8 mouse cellular contexts compared by ENCODE assay signal in the genomic region with DNA sequence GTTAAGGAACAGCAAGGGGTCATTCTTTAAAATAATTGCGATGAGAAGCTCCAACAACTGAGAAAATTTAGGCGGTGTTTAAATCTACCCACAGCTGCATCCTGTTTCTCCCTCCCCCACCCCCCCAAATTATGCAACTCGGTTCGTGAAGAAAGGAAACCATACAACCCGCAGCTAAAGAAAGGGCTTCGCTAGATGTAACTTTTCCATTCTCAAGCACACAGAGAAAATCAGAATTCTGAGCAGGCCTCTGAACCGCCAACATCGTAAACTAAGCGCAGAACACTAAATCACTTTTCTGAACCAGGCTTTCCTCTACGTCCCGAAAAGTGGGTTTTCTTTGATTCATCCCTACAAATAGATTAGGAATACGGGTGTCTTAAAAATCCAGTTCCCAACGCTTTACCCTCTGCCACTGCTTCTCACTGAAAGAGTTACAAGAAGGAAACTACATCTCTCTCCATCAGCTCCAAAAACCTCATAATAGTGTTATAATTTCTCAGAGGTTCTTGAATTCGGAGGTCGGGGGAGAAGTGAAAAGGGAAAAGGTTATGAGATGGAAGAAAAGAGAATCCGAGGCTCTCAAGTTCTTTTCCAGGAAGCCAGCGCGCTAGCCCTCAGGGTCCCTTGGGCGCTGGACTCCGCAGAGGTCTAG. TPM values are rescaled to one million over a fixed set of nuclear protein-coding genes. Genes with fewer than 3 reads are reported as not detected.
DNase-seq lines count a peak whose midpoint lies in the region; ATAC-seq and TF ChIP-seq lines count a peak whose summit lies in the region.

No protein-coding gene starts in this region.

- H3K27me3 ChIP-seq in kidney, embryonic 16.5 days (ENCODE audit: insufficient read depth, low read length) = no peaks in the 10 kb centered on the region
- H3K27me3 ChIP-seq in G1E (ENCODE audit: insufficient read depth, low read length) = no peaks in the 10 kb centered on the region
- H3K27me3 ChIP-seq in forebrain, embryonic 15.5 days = no peaks in the 10 kb centered on the region
- no peaks in the 10 kb centered on the region for H3K27me3 ChIP-seq in limb, embryonic 12.5 days
- H3K27me3 ChIP-seq in small intestine, adult 2 months (ENCODE audit: control insufficient read depth, insufficient read depth, low read length) = no peaks in the 10 kb centered on the region

- H3K9ac ChIP-seq in kidney, embryonic 16.5 days (replicated peaks; ENCODE audit: low read length) = peak overlapping the region; percentile 88
- H3K9ac ChIP-seq in forebrain, embryonic 15.5 days (replicated peaks) = peak overlapping the region; percentile 65
- H3K9ac ChIP-seq in limb, embryonic 12.5 days (replicated peaks) = peak overlapping the region; percentile 78

- peak overlapping the region; percentile 97; the same call in 1 of the 2 replicates for H3K27ac ChIP-seq in kidney, embryonic 16.5 days (ENCODE audit: low read length)
- no peak overlapping the region for H3K27ac ChIP-seq in forebrain, embryonic 15.5 days (replicated peaks)
- H3K27ac ChIP-seq in limb, embryonic 12.5 days = peak overlapping the region; percentile 30; the same call in 1 of the 2 replicates
- H3K27ac ChIP-seq in small intestine, adult 2 months (ENCODE audit: insufficient read depth, low read depth, low read length) = peak overlapping the region; percentile 89

- peaks cover 27% of the 10 kb centered on the region for H3K4me1 ChIP-seq in kidney, embryonic 16.5 days (ENCODE audit: insufficient read depth, low read length)
- peaks cover 44% of the 10 kb centered on the region for H3K4me1 ChIP-seq in G1E (ENCODE audit: insufficient read depth, low read depth, low read length)
- peaks cover 20% of the 10 kb centered on the region for H3K4me1 ChIP-seq in forebrain, embryonic 15.5 days
- peaks cover 37% of the 10 kb centered on the region for H3K4me1 ChIP-seq in limb, embryonic 12.5 days (replicated peaks)
- H3K4me1 ChIP-seq in small intestine, adult 2 months (ENCODE audit: control insufficient read depth, insufficient read depth, insufficient read length, low read length) = peaks cover 10% of the 10 kb centered on the region

- DNase-seq in kidney, postnatal 14 days = no peak
- no peak for DNase-seq in G1E (ENCODE audit: low spot score)
- no peak for DNase-seq in frontal cortex, postnatal 25 days (ENCODE audit: low spot score in 2 of 2)
- DNase-seq in left cerebral cortex, postnatal 14 days (ENCODE audit: low spot score in 2 of 2) = no peak

- no peaks in the 10 kb centered on the region for H3K9me3 ChIP-seq in kidney, embryonic 16.5 days (ENCODE audit: low read length)
- H3K9me3 ChIP-seq in G1E (replicated peaks) = no peaks in the 10 kb centered on the region
- no peaks in the 10 kb centered on the region for H3K9me3 ChIP-seq in forebrain, embryonic 15.5 days
- no peaks in the 10 kb centered on the region for H3K9me3 ChIP-seq in limb, embryonic 12.5 days

- no peak for ATAC-seq in kidney, embryonic 16.5 days (ENCODE audit: low FRiP score, low TSS enrichment)
- no peak for ATAC-seq in G1E (ENCODE audit: extremely low read depth, insufficient number of reproducible peaks, low FRiP score, poor library complexity, severe bottlenecking)
- ATAC-seq in forebrain, embryonic 15.5 days (replicated peaks) = no peak
- no peak for ATAC-seq in limb, embryonic 12.5 days (ENCODE audit: insufficient number of reproducible peaks, insufficient read depth, low FRiP score, low TSS enrichment, low read depth)

- intact Hi-C loops in left cerebral cortex, postnatal 14 days (cut with DNase I) = loop anchor here (10.0 kb wide), 1 partner anchor 266 kb away; no protein-coding TSS in a partner anchor

- TF ChIP-seq CTCF in G1E (IDR thresholded peaks at IDR 0.05; ENCODE audit: low read depth, low read length) = no peak
- no peak for TF ChIP-seq CTCF in small intestine, adult 2 months (IDR thresholded peaks at IDR 0.05; ENCODE audit: extremely low read depth, insufficient read length, insufficient replicate concordance, low read depth, low read length)

- H3K4me2 ChIP-seq in kidney, embryonic 16.5 days (replicated peaks; ENCODE audit: low read depth, low read length) = peak overlapping the region; percentile 79
- H3K4me2 ChIP-seq in forebrain, embryonic 15.5 days (replicated peaks) = peak overlapping the region; percentile 93
- H3K4me2 ChIP-seq in limb, embryonic 12.5 days = peak overlapping the region; percentile 86

- H3K36me3 ChIP-seq in kidney, embryonic 16.5 days (ENCODE audit: insufficient read depth, low read length) = peaks cover 24% of the 10 kb centered on the region
- peaks cover 33% of the 10 kb centered on the region for H3K36me3 ChIP-seq in G1E (replicated peaks)
- H3K36me3 ChIP-seq in forebrain, embryonic 15.5 days = peaks cover 7% of the 10 kb centered on the region
- peaks cover 26% of the 10 kb centered on the region for H3K36me3 ChIP-seq in limb, embryonic 12.5 days
- peaks cover 24% of the 10 kb centered on the region for H3K36me3 ChIP-seq in small intestine, adult 2 months (ENCODE audit: control insufficient read depth, insufficient read depth, low read length)

- peak overlapping the region; percentile 93 for H3K4me3 ChIP-seq in kidney, embryonic 16.5 days (ENCODE audit: low read length)
- peak overlapping the region; percentile 98 for H3K4me3 ChIP-seq in G1E (ENCODE audit: low read depth, low read length)
- peak overlapping the region; percentile 67 for H3K4me3 ChIP-seq in forebrain, embryonic 15.5 days
- peak overlapping the region; percentile 80 for H3K4me3 ChIP-seq in limb, embryonic 12.5 days (replicated peaks)
- peak overlapping the region; percentile 96 for H3K4me3 ChIP-seq in small intestine, adult 2 months (ENCODE audit: low read depth, low read length)

- 6% methylated on average over 20 of the region's 20 CpGs for WGBS in kidney, embryonic 16.5 days
- WGBS in forebrain, embryonic 15.5 days = 8% methylated on average over 20 of the region's 20 CpGs
- 10% methylated on average over 20 of the region's 20 CpGs for WGBS in limb, embryonic 12.5 days
- WGBS in small intestine, adult 2 months = 2% methylated on average over 20 of the region's 20 CpGs

- no peak for TF ChIP-seq POLR2A in small intestine, adult 2 months (IDR thresholded peaks at IDR 0.05; ENCODE audit: low read depth, low read length)

RNA-seq across cellular contexts. Expression of a gene that starts 17.7 kb away (rescaled TPM):
- 4.5 and 5.1 TPM in 2 replicates for polyA plus RNA-seq in kidney, embryonic 16.5 days (2015; fragmentation: Nextera tagmentation; extraction: Ambion mirVana)
- total RNA-seq in G1E (2014; fragmentation: Nextera tagmentation) (5.5 and 5.7 TPM in 2 replicates), G1E (2017) (5.1 and 5.5 TPM in 2 replicates)
- 0.74 and 0.92 TPM in 2 replicates for polyA plus RNA-seq in G1E (2012)
- polyA plus RNA-seq in forebrain, embryonic 15.5 days (2015; fragmentation: Nextera tagmentation; extraction: Ambion mirVana) = 1.2 and 1.4 TPM in 2 replicates
- polyA plus RNA-seq in limb, embryonic 12.5 days (2016; fragmentation: Nextera tagmentation; extraction: Ambion mirVana) = 3.5 TPM in 2 replicates
- polyA plus RNA-seq in small intestine, adult 2 months (2012; rRNA removed) = 38.6 and 53.2 TPM in 2 replicates
- total RNA-seq in left cerebral cortex, postnatal 14 days (2021) = 1 to 10 TPM; 3.1 to 3.5 TPM
